Mouse (Mus musculus) hindbrain, embryonic 16.5 days (tissue): Measurements from ENCODE around the gene Ctnnbip1. TPM values are rescaled to one million over a fixed set of nuclear protein-coding genes. Genes with fewer than 3 reads are reported as not detected.
A peak's percentile ranks its signal among the peaks of the same experiment; 100 is the strongest.

Source experiments
- ATAC-seq: fragments of 200-750 bp; cut with Nextera tagmentation; 2 replicates; pipeline ENCODE4 v1.8.0; 2017; ENCODE audit warnings: moderate TSS enrichment, moderate library complexity
- H3K27ac ChIP-seq: fragments of 300-500 bp; sonication (generic); 2 replicates; pipeline ENCODE4 v1.5.1; 2014; ENCODE audit warnings: low read depth, mild to moderate bottlenecking, control low read depth, low read length, moderate library complexity
- H3K27me3 ChIP-seq: fragments of 300-500 bp; sonication (generic); replicated peaks from 2 replicates; pipeline ENCODE4 v1.6.1; 2014; ENCODE audit warnings: low read length; ENCODE audit not compliant: control insufficient read depth, insufficient read depth
- H3K36me3 ChIP-seq: fragments of 300-500 bp; sonication (generic); 2 replicates; pipeline ENCODE4 v1.6.1; 2014; ENCODE audit warnings: mild to moderate bottlenecking, low read length, moderate library complexity, mixed read lengths; ENCODE audit not compliant: control insufficient read depth, insufficient read depth
- H3K4me1 ChIP-seq: fragments of 300-500 bp; sonication (generic); 2 replicates; pipeline ENCODE4 v1.6.1; 2014; ENCODE audit warnings: low read depth, low read length; ENCODE audit not compliant: control insufficient read depth, insufficient read depth
- H3K4me2 ChIP-seq: fragments of 300-500 bp; sonication (generic); 2 replicates; pipeline ENCODE4 v1.6.1; 2014; ENCODE audit warnings: mild to moderate bottlenecking, low read length, control low read depth, moderate library complexity
- H3K4me3 ChIP-seq: fragments of 300-500 bp; sonication (generic); 2 replicates; pipeline ENCODE4 v1.5.1; 2014; ENCODE audit warnings: mild to moderate bottlenecking, low read length, control low read depth, moderate library complexity
- H3K9ac ChIP-seq: fragments of 300-500 bp; sonication (generic); 2 replicates; pipeline ENCODE4 v1.6.1; 2014; ENCODE audit warnings: low read depth, mild to moderate bottlenecking, control low read depth, low read length, moderate library complexity
- H3K9me3 ChIP-seq: fragments of 300-500 bp; sonication (generic); 2 replicates; pipeline ENCODE4 v1.6.1; 2014; ENCODE audit warnings: mild to moderate bottlenecking, low read length, moderate library complexity; ENCODE audit not compliant: control insufficient read depth
- WGBS: fragments of 180-500 bp; shearing (Covaris S2); extraction: QIAGEN DNeasy Blood & Tissue Kit; methylation state at CpG from one replicate; pipeline ENCODE4 v1.1.7; 2014; 5-methylcytosine and 5-hydroxymethylcytosine counted together
- polyA plus RNA-seq: library from polyadenylated mRNA; unstranded; fragments of >200 nt; fragmentation: Nextera tagmentation; extraction: Ambion mirVana; gene quantifications from 2 replicates; pipeline ENCODE4 v1.2.1, GENCODE M21; 2015

The Ctnnbip1 gene
- polyA plus RNA-seq, 1 experiment from 2014 or later, result 106 TPM

DNA sequence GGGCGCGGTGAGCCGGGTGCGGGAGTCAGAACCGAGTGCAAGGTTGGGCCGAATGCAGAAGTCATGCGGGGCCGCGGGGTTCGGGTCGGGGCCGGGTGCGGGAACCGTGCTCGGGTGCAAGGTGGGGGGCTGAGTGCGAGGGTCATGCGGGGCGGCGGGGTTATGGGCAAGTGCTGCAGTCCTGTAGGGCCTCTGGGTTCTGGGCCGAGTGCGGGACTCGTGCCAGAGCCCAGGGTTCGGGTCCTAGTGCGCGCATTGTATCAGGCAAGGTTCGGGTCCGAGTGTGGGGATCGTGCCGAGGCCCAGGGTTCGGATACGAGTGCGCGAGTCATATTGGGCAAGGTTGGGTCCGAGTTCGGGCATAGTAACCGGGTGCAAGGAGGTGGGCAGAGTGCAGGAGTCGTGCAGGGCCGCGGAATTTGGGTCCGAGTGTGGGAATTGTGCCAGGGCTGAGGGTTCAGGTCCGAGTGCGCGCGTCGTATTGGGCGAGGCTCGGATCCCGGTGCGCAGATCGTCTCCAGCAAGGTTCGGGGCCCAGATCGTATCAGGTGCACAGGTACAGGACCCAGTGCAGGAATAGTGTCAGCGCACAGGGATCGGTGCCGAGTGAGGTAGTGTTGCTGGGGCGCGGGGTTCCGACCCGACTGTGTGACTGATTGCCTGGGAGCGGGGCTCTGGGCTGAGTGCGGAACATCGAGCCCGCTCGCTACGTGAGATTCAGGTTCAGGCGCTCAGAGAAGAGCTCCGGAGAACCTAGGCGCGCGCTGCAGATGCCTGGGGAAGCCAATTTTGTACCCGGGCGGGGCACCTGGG, 69.0 kb downstream of the Ctnnbip1 start:
- Histone ChIP-seq H3K9ac (peak overlapping the region; percentile 96), H3K27me3 (no peaks in the 10 kb centered on the region), H3K36me3 (no peaks in the 10 kb centered on the region), H3K4me3 (peak overlapping the region; percentile 96), H3K9me3 (no peaks in the 10 kb centered on the region), H3K27ac (peak overlapping the region; percentile 90), H3K4me2 (peak overlapping the region; percentile 90), H3K4me1 (peaks cover 10% of the 10 kb centered on the region)
- ATAC-seq, result peak; percentile 57
- 1% methylated on average over 69 of the region's 72 CpGs for WGBS

DNA sequence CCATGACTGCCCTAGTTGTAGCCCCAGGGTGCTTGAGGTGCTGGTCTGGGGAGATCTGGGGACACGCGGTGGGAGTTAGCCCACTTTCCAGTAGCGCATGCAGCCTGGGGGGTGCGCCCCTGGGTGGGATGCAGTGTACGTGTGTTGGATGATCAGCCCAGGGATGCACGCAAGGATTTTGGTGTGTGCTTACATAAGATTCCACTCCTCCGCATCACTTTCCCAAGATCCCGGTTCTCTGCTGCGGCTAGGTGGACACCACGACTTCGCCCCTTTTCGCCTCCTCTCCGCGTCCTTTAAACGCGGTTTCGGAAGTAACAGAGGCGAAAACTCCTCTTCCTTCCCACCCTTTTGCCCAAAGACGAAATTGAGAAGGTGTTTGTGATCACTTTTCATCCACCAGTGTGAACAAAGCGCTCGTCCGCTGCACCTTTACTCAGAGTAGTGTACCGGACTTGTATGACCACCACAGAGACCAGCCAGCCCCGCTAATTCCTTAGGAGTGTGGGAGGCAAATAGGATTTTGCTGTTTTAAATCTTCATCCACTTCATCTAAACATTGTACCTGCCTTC, 69.6 kb downstream of the Ctnnbip1 start:
- Histone ChIP-seq H3K4me2 (peak overlapping the region; percentile 90), H3K27me3 (no peaks in the 10 kb centered on the region), H3K36me3 (no peaks in the 10 kb centered on the region), H3K27ac (peak overlapping the region; percentile 90), H3K9me3 (no peaks in the 10 kb centered on the region), H3K9ac (peak overlapping the region; percentile 96), H3K4me3 (peak overlapping the region; percentile 96), H3K4me1 (peaks cover 14% of the 10 kb centered on the region)
- ATAC-seq, result peak; percentile 32; the same call in 1 of the 2 replicates
- WGBS, result 3% methylated on average over 24 of the region's 24 CpGs

DNA sequence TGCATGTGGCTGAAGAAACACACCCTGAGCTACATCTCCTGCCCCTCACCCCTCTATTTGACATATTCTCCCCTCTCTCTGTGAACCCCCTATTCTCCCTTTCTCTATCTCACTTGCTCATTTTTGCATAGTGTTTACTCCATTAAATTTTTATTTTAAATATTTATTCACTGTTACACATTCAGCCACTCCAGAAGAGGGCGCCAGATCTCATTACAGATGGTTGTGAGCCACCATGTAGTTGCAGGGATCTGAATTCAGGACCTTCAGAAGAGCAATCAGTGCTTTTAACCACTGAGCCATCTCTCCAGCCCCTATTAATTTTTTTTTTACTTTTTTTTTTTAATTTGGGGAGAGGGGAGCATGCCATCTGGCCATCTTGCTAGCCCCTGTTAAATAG, 72.2 kb downstream of the Ctnnbip1 start:
- Histone ChIP-seq H3K4me2 (no peak overlapping the region), H3K27ac (no peak overlapping the region), H3K36me3 (no peaks in the 10 kb centered on the region), H3K9me3 (no peaks in the 10 kb centered on the region), H3K4me1 (peaks cover 16% of the 10 kb centered on the region), H3K4me3 (no peak overlapping the region), H3K9ac (no peak overlapping the region), H3K27me3 (no peaks in the 10 kb centered on the region)
- WGBS, result 100% methylated on average over 1 of the region's 1 CpGs
- ATAC-seq, result no peak

DNA sequence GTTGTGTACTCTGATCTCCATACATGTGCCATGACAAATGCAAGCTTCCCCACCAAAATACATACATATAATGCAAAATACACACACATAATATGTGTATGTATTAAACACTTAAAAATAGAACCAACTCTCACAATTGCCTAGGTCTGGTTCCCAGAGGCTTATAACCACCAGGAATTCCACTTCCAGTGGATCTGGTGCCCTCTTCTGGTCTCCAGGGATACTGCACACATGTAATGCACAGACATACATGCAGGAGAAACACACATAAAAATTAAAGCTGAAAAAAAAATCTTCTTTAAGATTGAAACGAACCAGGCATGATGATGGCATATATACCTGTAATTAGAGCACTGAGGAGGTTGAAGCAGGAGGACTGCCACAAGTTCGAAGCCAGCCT, 73.5 kb downstream of the Ctnnbip1 start:
- H3K4me2 ChIP-seq, result no peak overlapping the region
- no peak overlapping the region for H3K27ac ChIP-seq
- H3K9me3 ChIP-seq, result no peaks in the 10 kb centered on the region
- WGBS, result 91% methylated on average over 2 of the region's 2 CpGs
- H3K4me1 ChIP-seq, result peaks cover 16% of the 10 kb centered on the region
- ATAC-seq, result no peak
- no peak overlapping the region for H3K9ac ChIP-seq
- no peak overlapping the region for H3K4me3 ChIP-seq
- no peaks in the 10 kb centered on the region for H3K27me3 ChIP-seq
- no peaks in the 10 kb centered on the region for H3K36me3 ChIP-seq

DNA sequence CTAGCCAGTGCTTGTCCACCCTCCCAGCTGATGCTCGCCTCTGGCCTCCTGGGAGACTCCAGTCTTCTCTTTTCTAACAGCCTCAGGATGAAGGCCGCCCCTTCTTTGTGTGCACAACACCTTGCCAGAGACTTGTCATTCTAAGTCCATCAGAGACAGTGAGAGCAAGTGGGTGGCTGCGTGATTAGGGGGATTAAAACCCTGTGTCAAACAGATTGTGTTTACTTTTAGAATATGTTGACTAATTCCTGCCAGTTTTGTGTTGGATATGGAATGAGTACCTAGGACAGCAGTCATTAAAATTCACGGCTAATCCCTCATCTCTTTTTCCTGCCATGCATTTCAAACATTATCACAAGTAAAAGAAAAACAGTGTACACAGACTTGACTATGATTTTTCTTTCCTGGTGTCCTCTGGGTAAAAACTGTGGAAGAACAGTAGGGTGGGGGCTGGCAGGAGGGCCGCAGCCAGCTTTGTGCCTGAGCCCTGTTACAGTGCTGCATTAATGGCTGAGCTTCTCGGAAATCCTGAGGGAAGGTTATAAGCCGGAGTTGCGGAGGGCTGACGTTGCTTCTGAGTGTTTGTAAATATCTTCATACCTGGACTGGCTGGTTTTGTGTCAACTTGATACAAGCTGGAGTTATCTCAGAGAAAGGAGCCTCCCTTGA, 77.0 kb downstream of the Ctnnbip1 start:
- 73% methylated on average over 9 of the region's 9 CpGs for whole genome bisulfite sequencing
- Histone ChIP-seq H3K27ac (0 out of 2 replicates have a peak overlapping the region, but pooled peaks have one; percentile 34), H3K36me3 (no peaks in the 10 kb centered on the region), H3K4me2 (no peak overlapping the region), H3K9me3 (no peaks in the 10 kb centered on the region), H3K9ac (no peak overlapping the region), H3K4me1 (peaks cover 6% of the 10 kb centered on the region), H3K4me3 (no peak overlapping the region), H3K27me3 (no peaks in the 10 kb centered on the region)
- no peak for ATAC-seq

DNA sequence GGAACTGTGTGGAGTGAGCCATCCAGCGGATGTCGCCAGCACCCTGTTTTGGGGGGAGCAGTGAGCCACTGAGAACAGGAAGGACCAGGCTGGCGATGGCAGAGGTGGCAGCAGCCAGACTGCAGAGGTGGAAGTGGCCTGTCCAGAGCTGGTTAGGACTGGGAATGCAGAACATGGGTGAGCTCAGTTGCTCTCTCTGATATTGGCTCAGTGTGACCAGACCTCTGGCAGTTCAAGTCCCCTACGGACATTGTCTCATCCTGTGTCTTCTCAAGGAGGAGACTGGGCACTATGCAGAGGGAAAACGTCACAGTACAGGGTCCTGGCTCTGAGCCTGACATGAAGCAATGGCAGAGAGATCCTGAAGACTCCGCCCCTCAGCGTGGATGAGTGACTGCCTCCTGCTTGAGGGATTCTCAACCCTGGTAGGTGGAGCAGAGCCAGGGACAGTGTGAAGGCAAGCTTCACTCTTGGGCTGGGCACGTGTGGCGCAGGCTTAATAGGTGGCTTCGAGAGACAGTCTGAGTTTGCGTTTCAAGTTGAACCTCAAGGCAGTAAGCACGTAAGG, 79.7 kb downstream of the Ctnnbip1 start:
- Histone ChIP-seq H3K9me3 (no peaks in the 10 kb centered on the region), H3K36me3 (no peaks in the 10 kb centered on the region), H3K4me1 (peaks cover 14% of the 10 kb centered on the region), H3K4me2 (no peak overlapping the region), H3K9ac (no peak overlapping the region), H3K27ac (no peak overlapping the region), H3K4me3 (no peak overlapping the region), H3K27me3 (no peaks in the 10 kb centered on the region)
- no peak for ATAC-seq
- WGBS, result 81% methylated on average over 12 of the region's 12 CpGs

DNA sequence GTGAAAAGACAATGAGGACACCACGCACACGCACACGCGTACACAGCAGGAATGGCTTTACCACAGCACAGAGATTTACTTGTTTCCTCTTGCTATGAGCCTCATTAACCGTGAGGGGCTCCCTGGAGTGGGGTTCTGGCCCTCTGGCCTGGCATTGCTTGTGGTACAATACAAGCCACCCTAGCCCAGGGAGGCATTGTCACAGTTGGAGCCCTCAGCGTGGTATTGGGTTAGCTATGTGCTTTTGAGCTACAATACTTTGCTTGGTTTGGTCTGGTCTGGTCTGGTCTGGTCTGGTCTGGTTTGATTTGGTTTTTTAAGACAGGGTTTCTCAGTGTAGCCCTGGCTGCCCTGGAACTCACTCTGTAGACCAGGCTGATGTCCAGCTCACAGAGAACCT, 81.5 kb downstream of the Ctnnbip1 start:
- H3K27ac ChIP-seq, result no peak overlapping the region
- H3K4me3 ChIP-seq, result no peak overlapping the region
- H3K27me3 ChIP-seq, result no peaks in the 10 kb centered on the region
- H3K4me1 ChIP-seq, result peaks cover 11% of the 10 kb centered on the region
- H3K36me3 ChIP-seq, result no peaks in the 10 kb centered on the region
- H3K4me2 ChIP-seq, result no peak overlapping the region
- no peak for ATAC-seq
- H3K9me3 ChIP-seq, result no peaks in the 10 kb centered on the region
- WGBS, result 86% methylated on average over 6 of the region's 6 CpGs
- no peak overlapping the region for H3K9ac ChIP-seq

DNA sequence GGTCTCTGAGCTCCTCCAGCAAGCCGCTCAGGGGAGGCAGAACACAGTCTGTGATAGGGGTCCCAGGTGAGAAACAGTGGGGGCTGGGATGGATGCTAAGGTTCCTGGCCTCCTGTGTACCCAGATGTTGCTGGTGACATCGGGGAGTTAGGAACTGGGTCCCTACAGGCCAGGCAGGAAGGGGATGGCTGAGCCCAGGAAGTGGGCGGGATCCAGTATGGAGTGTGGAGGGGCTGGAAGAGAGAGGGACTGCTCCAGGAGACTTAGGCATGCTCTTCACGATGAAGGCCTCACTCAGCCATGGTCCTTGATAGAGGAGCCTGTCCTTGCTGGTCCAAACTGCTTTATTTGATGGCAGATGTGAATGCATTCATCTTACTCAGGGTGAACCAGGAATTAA, 82.1 kb downstream of the Ctnnbip1 start:
- no peak overlapping the region for H3K4me3 ChIP-seq
- no peaks in the 10 kb centered on the region for H3K9me3 ChIP-seq
- no peaks in the 10 kb centered on the region for H3K36me3 ChIP-seq
- no peak overlapping the region for H3K4me2 ChIP-seq
- ATAC-seq, result no peak
- H3K4me1 ChIP-seq, result peaks cover 11% of the 10 kb centered on the region
- WGBS, result 92% methylated on average over 4 of the region's 4 CpGs
- no peak overlapping the region for H3K27ac ChIP-seq
- H3K9ac ChIP-seq, result no peak overlapping the region
- H3K27me3 ChIP-seq, result no peaks in the 10 kb centered on the region

DNA sequence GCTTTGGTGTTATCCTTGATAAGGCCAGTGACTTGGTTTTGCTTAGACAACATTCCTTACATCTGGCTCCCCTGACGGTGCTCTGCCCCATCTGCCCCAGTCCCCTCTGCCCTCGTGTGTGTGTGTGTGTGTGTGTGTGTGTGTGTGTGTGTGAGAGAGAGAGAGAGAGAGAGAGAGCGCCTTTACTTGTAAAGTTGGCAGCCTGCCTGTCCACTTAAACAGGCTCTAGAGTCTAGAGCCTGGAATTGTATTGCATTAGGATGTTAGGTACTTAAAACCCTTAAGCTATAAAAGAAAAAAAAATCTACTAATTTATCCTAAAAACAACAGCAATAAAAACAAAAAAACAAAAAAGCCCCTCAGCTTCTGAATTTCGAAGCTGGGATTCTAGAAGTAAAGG, 83.4 kb downstream of the Ctnnbip1 start:
- WGBS, result 32% methylated on average over 4 of the region's 4 CpGs
- peaks cover 17% of the 10 kb centered on the region for H3K4me1 ChIP-seq
- H3K9ac ChIP-seq, result no peak overlapping the region
- no peak for ATAC-seq
- H3K27ac ChIP-seq, result no peak overlapping the region
- H3K4me2 ChIP-seq, result no peak overlapping the region
- no peaks in the 10 kb centered on the region for H3K9me3 ChIP-seq
- no peaks in the 10 kb centered on the region for H3K36me3 ChIP-seq
- H3K4me3 ChIP-seq, result no peak overlapping the region
- H3K27me3 ChIP-seq, result no peaks in the 10 kb centered on the region
